Mouse (Mus musculus) forebrain, embryonic 11.5 days (tissue): ENCODE measurements around the gene C1d. TPM values are rescaled to one million over a fixed set of nuclear protein-coding genes. Genes with fewer than 3 reads are reported as not detected.

ENCODE experiments used
- ATAC-seq: fragments of 200-750 bp; cut with Nextera tagmentation; replicated peaks from 2 replicates; pipeline ENCODE4 v1.8.0; 2017; ENCODE audit warnings: moderate TSS enrichment; ENCODE audit not compliant: low FRiP score
- DNase-seq: peaks from one replicate; pipeline ENCODE4 v3.0.0-alpha.2; 2017; ENCODE audit warnings: low spot score
- H3K27ac ChIP-seq: fragments of 300-500 bp; sonication (generic); 2 replicates; pipeline ENCODE4 v1.5.1; 2014; ENCODE audit warnings: low read depth, low read length
- H3K27me3 ChIP-seq: fragments of 300-500 bp; sonication (generic); 2 replicates; pipeline ENCODE4 v1.6.1; 2014; ENCODE audit warnings: mild to moderate bottlenecking, low read length, mixed read lengths; ENCODE audit not compliant: control insufficient read depth, insufficient read depth
- H3K36me3 ChIP-seq: fragments of 300-500 bp; sonication (generic); 2 replicates; pipeline ENCODE4 v1.6.1; 2014; ENCODE audit warnings: mild to moderate bottlenecking, low read length, moderate library complexity, mixed read lengths; ENCODE audit not compliant: control insufficient read depth, insufficient read depth
- H3K4me1 ChIP-seq: fragments of 300-500 bp; sonication (generic); replicated peaks from 2 replicates; pipeline ENCODE4 v1.6.1; 2014; ENCODE audit warnings: low read length, mixed read lengths; ENCODE audit not compliant: control insufficient read depth, insufficient read depth
- H3K4me2 ChIP-seq: fragments of 300-500 bp; sonication (generic); 2 replicates; pipeline ENCODE4 v1.6.1; 2014; ENCODE audit warnings: low read depth, mild to moderate bottlenecking, low read length, moderate library complexity, mixed read lengths; ENCODE audit not compliant: severe bottlenecking
- H3K4me3 ChIP-seq: fragments of 300-500 bp; sonication (generic); 2 replicates; pipeline ENCODE4 v1.5.1; 2014; ENCODE audit warnings: low read depth, low read length
- H3K9ac ChIP-seq: fragments of 300-500 bp; sonication (generic); 2 replicates; pipeline ENCODE4 v1.6.1; 2014; ENCODE audit warnings: low read length
- H3K9me3 ChIP-seq: fragments of 300-500 bp; sonication (generic); 2 replicates; pipeline ENCODE4 v1.6.1; 2016; ENCODE audit warnings: low read length, mixed read lengths; ENCODE audit not compliant: control insufficient read depth
- WGBS: fragments of 180-500 bp; shearing (Covaris S2); extraction: QIAGEN DNeasy Blood & Tissue Kit; methylation state at CpG from one replicate; pipeline ENCODE4 v1.1.7; 2014; 5-methylcytosine and 5-hydroxymethylcytosine counted together
- polyA plus RNA-seq: library from polyadenylated mRNA; unstranded; fragments of >200 nt; fragmentation: Nextera tagmentation; extraction: Ambion mirVana; gene quantifications from 2 replicates; pipeline ENCODE4 v1.2.1, GENCODE M21; 2014

Gene C1d
- polyA plus RNA-seq: 96.2 and 101 TPM in 2 replicates

DNA sequence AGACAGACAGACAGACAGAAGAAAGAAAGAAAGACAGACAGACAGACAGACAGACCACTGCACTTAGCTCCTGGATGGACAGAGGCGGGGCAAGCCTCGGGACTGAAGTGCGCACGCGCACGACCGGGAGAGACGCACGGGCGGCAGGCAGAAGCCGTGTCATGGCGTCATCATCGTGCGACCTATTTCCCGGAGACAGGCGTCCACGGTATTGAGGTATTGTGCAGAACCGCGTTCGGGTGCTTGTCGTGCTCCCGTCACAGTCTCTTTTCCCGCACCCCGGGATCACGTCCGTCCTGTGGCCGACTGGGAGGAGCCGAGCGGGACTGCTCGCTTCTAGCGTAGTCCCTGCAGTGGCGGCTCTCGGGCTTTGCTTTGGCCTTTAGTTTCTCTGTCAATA is at the start of gene C1d:
C1d (plus strand) TSS at position 137 of the 400 bp plus-strand sequence.
- Histone ChIP-seq H3K4me3 (peak within 1 kb of the TSS; percentile 57), H3K27ac (peak within 1 kb of the TSS; percentile 26; the same call in 1 of the 2 replicates), H3K9me3 (no peaks in the 10 kb centered on the region), H3K4me1 (no peaks in the 10 kb centered on the region), H3K36me3 (no peaks in the 10 kb centered on the region), H3K4me2 (peak within 1 kb of the TSS; percentile 58), H3K9ac (peak within 1 kb of the TSS; percentile 70), H3K27me3 (no peaks in the 10 kb centered on the region)
- ATAC-seq (peak; percentile 94), DNase-seq (peak; percentile 97)
- WGBS: under 1% methylated on average over 33 of the region's 33 CpGs

DNA sequence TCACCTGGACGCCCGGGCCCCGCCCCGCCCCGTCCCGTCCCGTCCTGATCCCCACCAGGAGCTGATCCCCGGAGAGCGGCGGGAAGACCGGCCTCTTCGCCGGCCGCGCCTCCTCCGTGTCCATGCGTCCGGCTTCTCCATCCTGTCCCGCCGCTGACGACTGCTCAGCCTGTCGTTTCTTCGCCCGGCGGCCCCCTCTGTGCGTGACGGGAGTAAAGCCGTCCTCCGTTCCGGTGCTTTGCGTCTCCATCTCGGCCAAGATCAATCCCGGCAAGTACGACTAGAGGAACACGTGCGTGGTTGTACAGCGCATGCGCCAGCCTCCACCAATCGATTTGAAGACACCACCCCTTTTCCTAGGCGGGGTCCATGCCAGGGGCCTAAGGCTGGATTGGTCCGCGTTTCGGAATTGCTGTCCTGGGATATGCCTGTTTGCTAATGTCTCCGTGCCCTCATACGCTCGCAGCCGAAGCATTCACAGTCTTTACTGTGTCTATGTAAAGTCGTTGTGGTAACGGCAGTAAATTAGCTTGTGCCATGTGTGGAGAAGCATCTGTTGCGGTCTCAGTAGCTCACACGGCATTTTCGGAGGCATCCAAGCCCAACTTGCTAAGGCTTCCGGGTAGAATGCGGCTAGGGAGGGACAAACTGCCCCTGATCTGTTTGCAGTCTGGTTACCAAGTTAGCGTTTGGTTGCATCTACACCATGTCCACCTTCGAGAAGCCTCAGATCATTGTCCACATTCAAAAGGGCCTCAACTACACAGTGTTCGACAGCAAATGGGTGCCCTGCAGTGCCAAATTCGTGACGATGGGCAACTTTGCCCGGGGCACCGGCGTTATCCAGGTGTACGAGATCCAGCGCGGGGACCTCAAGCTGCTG is 45.9 kb upstream of the C1d start, which contains the start of gene Pno1:
Pno1 (minus strand) TSS at position 311 of the 883 bp plus-strand sequence.
- DNase-seq: peak; percentile 96
- Histone ChIP-seq H3K27ac (peak within 1 kb of the TSS; percentile 68), H3K36me3 (no peaks in the 10 kb centered on the region; the same call in 1 of the 2 replicates), H3K4me3 (peak within 1 kb of the TSS; percentile 86), H3K4me1 (no peaks in the 10 kb centered on the region; the same call in 1 of the 2 replicates), H3K4me2 (peak within 1 kb of the TSS; percentile 75), H3K9ac (peak within 1 kb of the TSS; percentile 85), H3K9me3 (no peaks in the 10 kb centered on the region), H3K27me3 (no peaks in the 10 kb centered on the region)
- under 1% methylated on average over 65 of the region's 65 CpGs for WGBS
- peak; percentile 99 for ATAC-seq

DNA sequence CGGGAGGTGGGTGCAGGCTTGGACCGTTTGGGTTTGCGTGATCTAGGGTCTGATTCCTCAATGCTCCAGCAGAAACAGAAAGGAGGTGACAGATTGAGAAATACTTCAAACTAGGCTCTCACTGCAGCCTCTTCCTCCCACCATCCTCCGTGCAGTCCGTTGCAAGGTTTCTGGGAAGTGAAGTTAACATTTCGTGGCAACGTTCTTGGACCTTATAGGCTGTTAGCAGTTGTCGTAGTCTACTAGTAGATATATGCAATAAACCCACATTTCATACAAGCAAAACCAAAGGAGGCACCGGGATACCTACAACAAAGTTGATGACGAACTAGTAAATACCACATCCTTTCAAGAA is 45.3 kb upstream of the C1d start:
- no peaks in the 10 kb centered on the region; the same call in 1 of the 2 replicates for H3K36me3 ChIP-seq
- 4% methylated on average over 10 of the region's 10 CpGs for WGBS
- no peaks in the 10 kb centered on the region; the same call in 1 of the 2 replicates for H3K4me1 ChIP-seq
- H3K9ac ChIP-seq: peak overlapping the region; percentile 85
- H3K4me2 ChIP-seq: peak overlapping the region; percentile 75
- no peaks in the 10 kb centered on the region for H3K27me3 ChIP-seq
- no peaks in the 10 kb centered on the region for H3K9me3 ChIP-seq
- no peak for ATAC-seq
- no peak for DNase-seq
- no peak overlapping the region for H3K27ac ChIP-seq
- peak overlapping the region; percentile 86 for H3K4me3 ChIP-seq

DNA sequence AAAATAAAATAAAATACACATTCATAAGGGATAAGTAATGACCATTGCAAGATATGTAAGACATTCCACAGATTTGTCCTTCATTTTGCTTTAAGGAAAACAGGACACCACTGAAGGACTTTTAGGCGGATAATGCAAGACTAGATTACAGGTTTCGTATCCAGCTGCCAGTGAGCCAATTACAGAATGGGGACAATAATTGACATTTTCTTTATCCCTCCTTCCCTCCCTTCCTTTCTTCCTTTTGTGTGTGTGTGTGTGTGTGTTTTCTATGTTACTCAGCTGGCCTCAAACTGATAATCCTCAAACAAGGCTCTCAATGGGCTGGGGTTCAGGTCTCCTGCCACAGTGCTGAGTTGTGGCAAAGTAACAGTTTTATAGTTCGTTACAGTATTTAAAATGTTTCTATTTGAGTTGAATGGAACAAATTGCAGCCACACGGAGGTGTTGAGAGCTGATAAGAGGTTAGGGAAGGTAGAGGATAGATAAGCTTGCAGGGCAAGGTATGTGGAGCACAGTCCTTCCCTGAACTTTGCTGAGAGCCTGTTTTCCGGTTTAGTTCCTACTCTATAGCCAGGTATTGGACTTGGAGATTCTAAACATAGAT is 44.4 kb upstream of the C1d start:
- no peak for DNase-seq
- Histone ChIP-seq H3K36me3 (no peaks in the 10 kb centered on the region), H3K27me3 (no peaks in the 10 kb centered on the region), H3K4me1 (no peaks in the 10 kb centered on the region; the same call in 1 of the 2 replicates), H3K9me3 (no peaks in the 10 kb centered on the region), H3K9ac (no peak overlapping the region), H3K4me2 (peak overlapping the region; percentile 9; the same call in 1 of the 2 replicates), H3K27ac (no peak overlapping the region), H3K4me3 (no peak overlapping the region)
- 75% methylated on average over 5 of the region's 5 CpGs for WGBS
- no peak for ATAC-seq

DNA sequence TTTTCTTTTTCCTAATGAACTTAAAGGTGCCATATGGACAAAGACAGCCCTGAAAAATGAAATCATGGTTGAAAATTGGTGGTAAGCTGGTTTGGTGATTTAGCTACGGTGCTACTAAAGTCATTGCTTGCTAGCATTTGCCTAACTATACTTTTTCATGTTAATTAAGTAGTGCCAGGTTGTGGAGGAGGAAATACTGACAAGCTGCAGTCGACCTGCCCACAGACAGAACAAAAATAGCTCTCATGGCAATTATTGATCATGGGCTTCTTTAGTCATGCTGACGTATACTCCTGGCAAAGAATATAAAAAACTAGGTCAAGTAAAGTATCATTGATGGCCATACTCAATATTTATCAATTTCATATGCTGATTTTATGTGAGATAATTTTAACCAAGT is 41.9 kb upstream of the C1d start:
- DNase-seq: no peak
- Histone ChIP-seq H3K4me3 (no peak overlapping the region), H3K9ac (no peak overlapping the region), H3K4me2 (no peak overlapping the region), H3K27me3 (no peaks in the 10 kb centered on the region), H3K27ac (no peak overlapping the region), H3K4me1 (no peaks in the 10 kb centered on the region; the same call in 1 of the 2 replicates), H3K36me3 (no peaks in the 10 kb centered on the region), H3K9me3 (no peaks in the 10 kb centered on the region)
- ATAC-seq: no peak
- WGBS: 90% methylated on average over 3 of the region's 3 CpGs

DNA sequence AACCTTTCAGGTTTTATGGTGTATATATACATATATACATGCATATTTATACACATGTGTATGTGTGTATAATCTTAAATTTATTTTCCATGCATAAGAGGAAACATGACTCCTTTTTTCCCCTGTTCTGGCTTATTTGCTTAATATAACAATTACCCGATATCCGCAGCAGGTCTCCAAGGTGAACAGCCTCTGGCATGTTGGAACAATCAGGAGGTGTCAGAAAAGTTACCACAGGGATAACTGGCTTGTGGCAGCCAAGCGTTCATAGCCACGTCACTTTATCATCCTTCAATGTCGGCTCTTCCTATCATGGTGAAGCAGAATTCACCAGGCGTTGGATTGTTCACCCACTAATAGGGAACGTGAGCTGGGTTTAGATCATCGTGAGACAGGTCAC is 36.3 kb upstream of the C1d start:
- no peaks in the 10 kb centered on the region for H3K4me1 ChIP-seq
- no peaks in the 10 kb centered on the region for H3K36me3 ChIP-seq
- no peaks in the 10 kb centered on the region for H3K27me3 ChIP-seq
- ATAC-seq: no peak
- no peak overlapping the region for H3K27ac ChIP-seq
- WGBS: 95% methylated on average over 8 of the region's 8 CpGs
- H3K4me2 ChIP-seq: no peak overlapping the region
- no peaks in the 10 kb centered on the region for H3K9me3 ChIP-seq
- no peak overlapping the region for H3K4me3 ChIP-seq
- H3K9ac ChIP-seq: no peak overlapping the region
- no peak for DNase-seq

DNA sequence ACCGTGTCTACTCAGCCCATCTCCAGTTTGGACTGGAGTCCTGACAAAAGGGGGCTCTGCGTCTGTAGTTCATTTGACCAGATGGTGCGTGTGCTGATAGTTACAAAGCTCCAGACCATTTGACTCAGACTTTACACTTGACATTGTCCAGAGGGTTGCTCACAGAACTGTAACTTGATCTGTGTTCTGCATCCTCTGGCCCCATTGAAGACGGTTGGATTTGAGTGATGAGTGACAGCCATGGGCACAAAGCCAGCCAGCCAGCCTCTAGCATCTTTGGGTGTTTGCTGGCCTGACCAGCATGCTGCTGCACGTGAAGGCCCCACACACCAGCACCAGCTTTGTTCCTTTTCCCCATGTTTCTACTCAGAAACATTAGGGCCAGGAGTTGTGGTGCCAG is 24.6 kb upstream of the C1d start:
- Histone ChIP-seq H3K4me2 (no peak overlapping the region), H3K9ac (no peak overlapping the region), H3K36me3 (no peaks in the 10 kb centered on the region), H3K4me1 (no peaks in the 10 kb centered on the region), H3K27ac (no peak overlapping the region), H3K4me3 (no peak overlapping the region), H3K27me3 (no peaks in the 10 kb centered on the region), H3K9me3 (no peaks in the 10 kb centered on the region)
- DNase-seq (no peak), ATAC-seq (no peak)
- 89% methylated on average over 5 of the region's 5 CpGs for WGBS

DNA sequence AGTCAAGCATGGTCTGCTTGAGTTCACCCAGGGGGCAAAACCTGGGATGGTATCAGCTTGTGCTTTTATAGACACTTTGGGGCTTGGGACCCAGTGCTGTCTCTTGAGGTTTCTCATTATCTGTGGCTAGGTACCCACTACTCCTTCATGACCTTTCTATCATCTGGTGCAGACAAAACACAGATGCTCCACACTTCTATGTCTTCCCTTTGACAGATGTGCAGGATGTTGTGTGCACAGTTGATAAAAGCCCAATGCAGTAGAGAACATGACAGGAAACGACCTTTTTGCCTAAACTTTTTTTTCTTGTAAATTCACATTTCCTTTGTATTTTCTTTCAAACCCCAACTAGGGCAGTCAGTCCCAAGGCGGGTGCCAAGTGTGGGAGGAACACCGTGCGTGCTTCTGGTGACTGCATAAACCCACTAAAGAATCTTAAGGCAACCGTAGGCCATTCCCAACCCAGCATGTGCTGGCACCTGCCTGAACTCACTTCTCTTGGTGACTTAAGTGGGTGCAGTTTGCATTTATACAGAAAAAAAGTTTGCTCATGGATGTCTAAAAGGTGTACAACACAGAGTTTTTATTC is 20.8 kb upstream of the C1d start:
- no peaks in the 10 kb centered on the region for H3K27me3 ChIP-seq
- no peak for DNase-seq
- 93% methylated on average over 5 of the region's 5 CpGs for WGBS
- H3K36me3 ChIP-seq: no peaks in the 10 kb centered on the region
- no peak overlapping the region for H3K4me3 ChIP-seq
- H3K4me1 ChIP-seq: no peaks in the 10 kb centered on the region
- no peak for ATAC-seq
- no peak overlapping the region for H3K9ac ChIP-seq
- no peak overlapping the region for H3K4me2 ChIP-seq
- no peaks in the 10 kb centered on the region for H3K9me3 ChIP-seq
- H3K27ac ChIP-seq: no peak overlapping the region
